In genomic region chr10:96105124-96105523, GRCm38 (mm10) we compare ENCODE assay signal across 12 mouse cellular contexts. TPM values are rescaled to one million over a fixed set of nuclear protein-coding genes. Genes with fewer than 3 reads are reported as not detected.
DNase-seq lines count a peak whose midpoint lies in the region; ATAC-seq and TF ChIP-seq lines count a peak whose summit lies in the region.
"Had no signal": no experiment of that assay in that cellular context is flagged by ENCODE, and none has a peak within 500 bp of the region (broad histone marks: within the 10 kb centered on the region; RNA-seq: fewer than 3 reads in every experiment).

No protein-coding gene starts in this region.

- TF ChIP-seq POLR2A in CH12.LX (IDR thresholded peaks at IDR 0.05; ENCODE audit: low read depth, low read length): no peak

- peak; percentile 64 for TF ChIP-seq CTCF in intestine, postnatal 0 days (IDR thresholded peaks at IDR 0.05; ENCODE audit: low read depth)
- TF ChIP-seq CTCF in CH12.LX (conservative IDR thresholded peaks at IDR 0.05 in 1 of 2, IDR thresholded peaks at IDR 0.05 in 1 of 2; ENCODE audit: low read depth in 2 of 2, low read length in 2 of 2): peak in 1 of 2 experiments; percentile 84; a peak in 3 of 4 replicates

- 91% methylated on average over 2 of the region's 2 CpGs for WGBS in intestine, postnatal 0 days
- 92% methylated on average over 2 of the region's 2 CpGs for WGBS in intestine, embryonic 16.5 days
- 95% methylated on average over 2 of the region's 2 CpGs for WGBS in hindbrain, embryonic 14.5 days

- H3K4me1 ChIP-seq in intestine, postnatal 0 days (replicated peaks; ENCODE audit: control insufficient read depth, insufficient read depth, low read length): no peaks in the 10 kb centered on the region
- no peaks in the 10 kb centered on the region for H3K4me1 ChIP-seq in intestine, embryonic 16.5 days (ENCODE audit: control insufficient read depth, insufficient read depth, low read length)
- peaks cover 11 to 21% of the 10 kb centered on the region in 2 experiments for H3K4me1 ChIP-seq in CH12.LX (ENCODE audit: control insufficient read depth in 1 of 2, insufficient read depth in 2 of 2)
- no peaks in the 10 kb centered on the region for H3K4me1 ChIP-seq in hindbrain, embryonic 14.5 days (replicated peaks; ENCODE audit: control insufficient read depth, insufficient read depth, low read length)

- H3K4me3 ChIP-seq in intestine, postnatal 0 days (ENCODE audit: low read depth, low read length): no peak overlapping the region
- no peak overlapping the region for H3K4me3 ChIP-seq in intestine, embryonic 16.5 days (ENCODE audit: low read length)
- no peak overlapping the region for H3K4me3 ChIP-seq in CH12.LX (replicated peaks in 1 of 3; ENCODE audit: low read depth in 2 of 3, low read length in 2 of 3, poor library complexity in 1 of 3)
- no peak overlapping the region for H3K4me3 ChIP-seq in hindbrain, embryonic 14.5 days (replicated peaks; ENCODE audit: low read length)

- no peaks in the 10 kb centered on the region for H3K79me2 ChIP-seq in CH12.LX (replicated peaks; ENCODE audit: control insufficient read depth, extremely low read depth, insufficient read depth, poor library complexity, severe bottlenecking)

- TF ChIP-seq RAD21 in CH12.LX (IDR thresholded peaks at IDR 0.05; ENCODE audit: low read depth, low read length): peak; percentile 87

- no peak overlapping the region for H3K27ac ChIP-seq in intestine, postnatal 0 days (ENCODE audit: low read depth, low read length)
- no peak overlapping the region for H3K27ac ChIP-seq in intestine, embryonic 16.5 days (ENCODE audit: low read length)
- no peak overlapping the region for H3K27ac ChIP-seq in CH12.LX (ENCODE audit: insufficient read depth, low read depth)
- no peak overlapping the region for H3K27ac ChIP-seq in hindbrain, embryonic 14.5 days

- TF ChIP-seq EP300 in CH12.LX (IDR thresholded peaks at IDR 0.05; ENCODE audit: low read length): no peak

- H3K36me3 ChIP-seq in intestine, postnatal 0 days (ENCODE audit: control insufficient read depth, insufficient read depth): no peaks in the 10 kb centered on the region
- no peaks in the 10 kb centered on the region for H3K36me3 ChIP-seq in intestine, embryonic 16.5 days (ENCODE audit: control insufficient read depth, insufficient read depth, low read length)
- H3K36me3 ChIP-seq in CH12.LX (replicated peaks in 1 of 2; ENCODE audit: control insufficient read depth in 1 of 2, insufficient read depth in 1 of 2, low read length in 1 of 2): no peaks in the 10 kb centered on the region
- no peaks in the 10 kb centered on the region for H3K36me3 ChIP-seq in hindbrain, embryonic 14.5 days (replicated peaks; ENCODE audit: control insufficient read depth, insufficient read depth)

- H3K27me3 ChIP-seq in intestine, postnatal 0 days (replicated peaks; ENCODE audit: control insufficient read depth, insufficient read depth, low read length): no peaks in the 10 kb centered on the region
- no peaks in the 10 kb centered on the region for H3K27me3 ChIP-seq in intestine, embryonic 16.5 days (replicated peaks; ENCODE audit: control insufficient read depth, insufficient read depth, low read length)
- H3K27me3 ChIP-seq in CH12.LX (replicated peaks): no peaks in the 10 kb centered on the region
- no peaks in the 10 kb centered on the region for H3K27me3 ChIP-seq in hindbrain, embryonic 14.5 days (ENCODE audit: control insufficient read depth, insufficient read depth, low read length)

- ATAC-seq in intestine, postnatal 0 days: no peak
- no peak for ATAC-seq in intestine, embryonic 16.5 days
- ATAC-seq in megakaryocyte progenitor cell, adult 5-6 weeks (replicated peaks; ENCODE audit: poor library complexity): peak; percentile 79
- no peak for ATAC-seq in inflammation-experienced regulatory T-cells, adult 6 months
- ATAC-seq in hindbrain, embryonic 14.5 days (ENCODE audit: low FRiP score): no peak

- peak; percentile 58 for DNase-seq in CH12.LX (ENCODE audit: extremely low read depth)
- peak; percentile 52 for DNase-seq in c-Kit-positive CD71-positive TER-119-positive erythroid progenitor cells, embryonic 14.5 days (ENCODE audit: low spot score)
- no peak for DNase-seq in spleen, adult 18-20 months
- no peak for DNase-seq in hindbrain, embryonic 14.5 days (ENCODE audit: low spot score)
- DNase-seq: adrenal gland, adult 8-10 months had no signal

- H3K9me3 ChIP-seq in intestine, postnatal 0 days (ENCODE audit: control insufficient read depth): no peaks in the 10 kb centered on the region
- H3K9me3 ChIP-seq in intestine, embryonic 16.5 days (ENCODE audit: control insufficient read depth, low read length): no peaks in the 10 kb centered on the region
- H3K9me3 ChIP-seq in CH12.LX (replicated peaks; ENCODE audit: low read length): no peaks in the 10 kb centered on the region
- H3K9me3 ChIP-seq in hindbrain, embryonic 14.5 days (ENCODE audit: control insufficient read depth, low read length): no peaks in the 10 kb centered on the region

- dilution Hi-C loops in CH12.LX (cut with MboI; ENCODE audit: extremely low pct_ligation_motif_present, extremely low pct_unique_long_range_greater_than_20kb, low sequenced_read_pairs): no loop called here

- H3K9ac ChIP-seq in intestine, postnatal 0 days (ENCODE audit: low read depth, low read length): no peak overlapping the region
- no peak overlapping the region for H3K9ac ChIP-seq in intestine, embryonic 16.5 days (ENCODE audit: low read depth, low read length)
- H3K9ac ChIP-seq in CH12.LX (ENCODE audit: insufficient read depth, low read depth): no peak overlapping the region
- H3K9ac ChIP-seq in hindbrain, embryonic 14.5 days: no peak overlapping the region

- in situ Hi-C loops in CH12.LX (cut with MboI; ENCODE audit: low pct_ligation_motif_present, low pct_unique_long_range_greater_than_20kb, low sequenced_read_pairs): loop anchor here (25.0 kb wide), 1 partner anchor 507 kb away; the partner anchor contains the start of gene Btg1

- no peak overlapping the region for H3K4me2 ChIP-seq in intestine, postnatal 0 days (replicated peaks; ENCODE audit: low read depth)
- no peak overlapping the region for H3K4me2 ChIP-seq in intestine, embryonic 16.5 days (ENCODE audit: low read depth, low read length)
- H3K4me2 ChIP-seq in CH12.LX (ENCODE audit: insufficient read depth, low read depth, poor library complexity, severe bottlenecking): no peak overlapping the region
- H3K4me2 ChIP-seq in hindbrain, embryonic 14.5 days (replicated peaks): no peak overlapping the region

TF ChIP-seq in CH12.LX, 34 proteins besides CTCF, POLR2A, EP300 and RAD21:
- TF ChIP-seq KAT2A (IDR thresholded peaks at IDR 0.05; ENCODE audit: insufficient replicate concordance, low read length): no peak
- TF ChIP-seq PAX5 (IDR thresholded peaks at IDR 0.05; ENCODE audit: low read length): no peak
- no peak for TF ChIP-seq TCF12 (IDR thresholded peaks at IDR 0.05; ENCODE audit: low read depth, low read length)
- TF ChIP-seq SMC3 (IDR thresholded peaks at IDR 0.05; ENCODE audit: low read depth, low read length): peak; percentile 84
- TF ChIP-seq SIN3A (IDR thresholded peaks at IDR 0.05; ENCODE audit: low read length): 0 out of 2 replicates have a peak, but pooled peaks have one; percentile 26
- no peak for TF ChIP-seq ELF1 (IDR thresholded peaks at IDR 0.05; ENCODE audit: low read depth, low read length)
- 0 out of 2 replicates have a peak, but pooled peaks have one; percentile 29 for TF ChIP-seq MAX (IDR thresholded peaks at IDR 0.05; ENCODE audit: low read length)
- TF ChIP-seq MYC (IDR thresholded peaks at IDR 0.05; ENCODE audit: low read depth, low read length): peak; percentile 87
- peak; percentile 30; the same call in 1 of the 2 replicates for TF ChIP-seq ZC3H11A (IDR thresholded peaks at IDR 0.05; ENCODE audit: low read depth, low read length)

RNA-seq across cellular contexts. Expression of gene Gm5426, which starts 31.3 kb away (rescaled TPM):
- not detected in 2 replicates for polyA plus RNA-seq in intestine, postnatal 0 days (2015; fragmentation: Nextera tagmentation; extraction: Ambion mirVana)
- polyA plus RNA-seq in intestine, embryonic 16.5 days (2015; fragmentation: Nextera tagmentation; extraction: Ambion mirVana): not detected in 2 replicates
- total RNA-seq in CH12.LX (2012; rRNA removed): not detected in 2 replicates
- not detected in 2 replicates for total RNA-seq in CH12.LX (2014; rRNA removed)
- polyA plus RNA-seq in CH12.LX (2012; ENCODE audit: insufficient read length, low read depth): not detected in 2 replicates
- not detected in 2 replicates for total RNA-seq in megakaryocyte progenitor cell, adult 5-6 weeks (2015)
- total RNA-seq in megakaryocyte progenitor cell, adult 5-6 weeks (2017): not detected in 2 replicates
- polyA plus RNA-seq in inflammation-experienced regulatory T-cells, adult 6 months (2017; shearing (Covaris generic)): 1 to 10 TPM in 1 of 3 experiments, not detected in 2; 1.9 TPM
- not detected in 2 replicates for polyA plus RNA-seq in hindbrain, embryonic 14.5 days (2014; fragmentation: Nextera tagmentation; extraction: Ambion mirVana)
- total RNA-seq: adrenal gland, adult 8-10 months; left cerebral cortex, postnatal 10 days had no signal
- polyA plus RNA-seq: heart, embryonic 14.5 days; stomach, embryonic 14.5 days had no signal

Comparison
In these comparisons a context has a peak if more than half of its experiments do, and no peak if none do; other contexts are left out.
1. DNase-seq: peak in CH12.LX (single experiment) and c-Kit-positive CD71-positive TER-119-positive erythroid progenitor cells, embryonic 14.5 days (single experiment); none in spleen, adult 18-20 months (0 of 2) and hindbrain, embryonic 14.5 days (single experiment).